Mouse (Mus musculus) layer of hippocampus, adult 9-11 months (tissue): ENCODE measurements around the gene Ptafr.
"Not testable (repeated sequence)": the region's sequence is repeated elsewhere in the genome, so short reads cannot be mapped to it uniquely, and the experiment has no call there.

ENCODE experiments used
- DNase-seq: peaks from one replicate; pipeline ENCODE4 v3.0.0; 2022

The Ptafr gene

DNA sequence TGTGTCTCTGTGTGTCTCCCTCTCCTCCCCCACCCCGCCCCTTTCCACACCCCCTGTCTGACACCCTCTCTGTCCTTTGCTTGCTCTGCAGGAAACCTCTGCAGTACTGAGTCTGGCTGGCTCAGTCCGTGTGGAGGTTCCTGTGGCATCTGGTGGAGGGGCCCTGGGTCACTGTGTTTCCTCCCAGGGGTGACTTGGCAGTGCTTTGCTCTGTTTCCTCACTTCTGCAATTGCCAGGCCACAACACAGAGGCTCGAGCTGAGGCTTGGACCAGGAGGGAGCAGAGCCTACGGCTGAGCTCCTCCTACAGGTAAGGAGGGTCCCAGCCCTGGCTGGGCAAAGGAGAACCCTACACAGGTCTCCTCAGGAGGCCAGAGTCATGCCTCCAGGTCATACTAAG, at the start of gene Ptafr:
TSS of gene Ptafr (plus strand) at position 103 of the 400 bp plus-strand sequence.
- peak; percentile 77 for DNase-seq

DNA sequence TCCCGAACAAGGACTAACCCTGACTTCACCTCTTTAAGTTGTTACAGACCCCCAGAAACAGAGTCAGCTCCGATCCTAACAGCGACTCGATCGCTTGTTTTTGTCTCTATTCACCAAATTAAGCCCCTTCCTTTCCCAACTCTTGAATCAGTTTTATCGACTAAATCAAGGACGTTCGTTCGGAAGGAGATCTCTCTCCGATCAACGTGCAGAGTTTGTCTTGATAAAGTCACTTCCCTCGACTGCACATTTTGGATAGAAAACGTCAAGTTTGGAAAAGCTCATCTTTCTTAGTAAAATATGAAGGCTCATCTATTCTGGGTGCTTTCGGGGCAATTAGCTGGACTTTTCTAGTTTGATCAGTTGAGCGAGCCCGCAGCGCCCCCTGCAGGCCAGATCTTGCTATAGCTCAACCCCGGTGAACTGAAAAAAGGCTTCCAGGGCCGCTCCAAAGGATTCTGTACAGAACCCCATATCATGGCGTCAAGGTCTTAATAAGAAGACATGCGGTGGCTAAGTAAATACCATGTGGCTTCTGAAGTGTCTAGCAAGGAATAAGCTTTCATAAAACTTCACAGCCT, 49.2 kb upstream of the Ptafr start:
- DNase-seq, result peak; percentile 60

DNA sequence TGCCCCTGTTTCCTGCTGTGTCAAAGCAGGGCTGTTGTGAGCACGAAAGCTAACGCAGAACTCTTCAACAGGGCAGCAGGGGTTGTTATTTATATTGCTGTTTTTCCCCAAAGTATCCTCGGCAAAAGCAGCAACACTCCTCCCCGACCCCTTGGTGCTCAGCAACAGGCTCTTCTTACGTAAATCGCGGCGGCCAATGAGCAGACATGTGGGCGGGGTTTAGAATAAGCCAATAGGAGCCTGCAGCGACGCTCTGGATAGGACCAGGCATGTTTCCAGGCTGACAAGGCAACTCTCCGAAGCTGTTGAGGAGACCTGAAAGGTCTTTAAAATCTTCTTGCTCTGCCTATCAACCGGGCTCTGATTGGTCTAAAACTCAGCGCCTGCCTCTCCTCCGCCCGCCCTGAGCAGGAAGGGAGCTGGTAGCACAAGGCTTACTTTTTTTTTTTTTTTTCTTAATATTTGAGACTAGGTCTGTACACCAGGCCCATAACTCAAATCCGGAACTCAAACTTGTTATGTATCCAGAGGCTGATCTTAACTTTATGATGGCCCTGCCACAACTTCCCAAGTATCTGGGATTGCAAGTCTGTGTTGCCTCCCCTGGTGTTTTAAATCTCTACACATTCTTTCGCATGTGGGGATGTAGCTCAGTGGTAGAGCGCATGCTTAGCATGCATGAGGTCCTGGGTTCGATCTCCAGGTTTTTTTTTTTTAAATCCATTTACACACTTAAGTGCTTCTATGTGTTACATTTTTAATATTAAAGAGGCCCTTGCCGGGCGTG, 48.3 kb upstream of the Ptafr start:
- DNase-seq, result peak; percentile 98

DNA sequence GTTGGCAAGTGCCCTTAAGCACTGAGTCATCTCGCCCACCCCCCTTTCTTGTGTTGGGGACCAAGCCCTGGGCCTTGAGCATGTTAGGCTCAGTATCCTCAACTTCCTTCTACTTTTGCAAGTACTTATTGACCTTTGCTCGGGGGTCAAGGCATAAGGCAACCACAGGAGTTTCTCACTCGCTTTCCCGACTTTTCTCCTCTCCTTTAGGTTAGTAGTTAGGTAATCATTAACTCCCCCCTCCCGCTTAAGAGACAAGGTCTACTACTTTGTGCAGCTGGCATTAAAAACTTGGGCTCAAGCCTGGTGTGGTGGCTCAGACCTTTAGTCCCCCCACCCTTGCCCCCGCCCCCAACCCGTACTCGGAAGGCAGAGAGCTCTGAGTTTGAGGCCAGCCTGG, 45.8 kb upstream of the Ptafr start:
- no peak for DNase-seq

DNA sequence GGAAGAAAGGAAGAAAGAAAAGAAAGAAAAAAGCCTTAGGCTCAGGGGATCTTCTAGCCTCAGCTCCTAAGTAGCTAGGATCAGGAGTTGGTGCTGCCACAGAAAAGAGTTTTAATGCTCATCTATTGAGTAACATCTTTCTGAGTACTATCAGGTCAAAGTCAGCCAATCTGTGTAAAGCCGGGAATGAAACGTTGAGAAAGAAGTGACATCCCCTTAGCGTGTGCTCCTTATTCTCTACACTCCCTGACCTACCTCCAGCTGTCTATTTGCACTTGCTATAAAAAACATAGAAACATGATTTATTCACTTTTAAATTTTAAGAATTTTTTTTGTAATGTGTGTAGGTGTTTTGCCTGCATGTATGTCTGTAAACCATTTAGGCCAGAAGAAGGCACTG, 44.7 kb upstream of the Ptafr start:
- DNase-seq, result no peak

DNA sequence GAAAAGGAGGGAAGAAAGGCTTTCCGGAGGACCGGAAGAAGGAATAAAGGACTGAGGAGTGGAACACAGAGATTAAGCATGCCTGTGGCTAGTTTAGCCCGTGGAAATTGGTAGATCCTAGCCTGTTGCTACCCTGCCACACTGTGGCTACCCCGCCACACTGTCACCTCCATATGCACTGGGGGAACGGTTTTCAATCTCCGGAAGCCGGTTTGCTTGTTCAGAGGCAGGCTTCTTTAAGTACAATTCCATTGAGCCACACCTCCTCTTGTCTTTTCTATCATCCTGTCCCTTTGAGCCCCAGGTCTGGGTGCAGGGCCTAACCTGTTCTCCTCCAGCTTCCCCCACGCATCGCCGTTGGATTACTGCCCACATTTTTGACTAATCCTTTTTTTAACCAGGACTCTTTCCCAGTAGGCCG, 39.5 kb upstream of the Ptafr start:
- no peak for DNase-seq

DNA sequence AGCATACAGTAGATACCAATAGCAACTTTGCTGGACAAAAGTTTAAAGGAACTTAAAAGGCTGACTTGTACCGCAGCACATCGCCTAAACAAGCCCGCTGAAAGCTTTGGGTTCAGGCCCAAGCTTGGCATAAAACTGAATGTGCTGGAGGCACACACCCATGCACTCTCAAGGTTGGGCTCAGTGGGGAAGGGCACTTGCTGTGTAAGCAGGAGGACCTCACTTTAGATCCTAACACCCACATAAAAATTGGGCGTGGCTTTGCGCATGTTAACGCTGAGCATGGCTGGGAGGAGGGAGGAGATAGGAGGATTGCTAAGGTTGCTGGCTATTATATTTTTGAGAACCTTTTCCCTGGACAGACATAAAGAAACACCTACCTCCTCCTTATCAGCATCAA, 39.1 kb upstream of the Ptafr start:
- no peak for DNase-seq

DNA sequence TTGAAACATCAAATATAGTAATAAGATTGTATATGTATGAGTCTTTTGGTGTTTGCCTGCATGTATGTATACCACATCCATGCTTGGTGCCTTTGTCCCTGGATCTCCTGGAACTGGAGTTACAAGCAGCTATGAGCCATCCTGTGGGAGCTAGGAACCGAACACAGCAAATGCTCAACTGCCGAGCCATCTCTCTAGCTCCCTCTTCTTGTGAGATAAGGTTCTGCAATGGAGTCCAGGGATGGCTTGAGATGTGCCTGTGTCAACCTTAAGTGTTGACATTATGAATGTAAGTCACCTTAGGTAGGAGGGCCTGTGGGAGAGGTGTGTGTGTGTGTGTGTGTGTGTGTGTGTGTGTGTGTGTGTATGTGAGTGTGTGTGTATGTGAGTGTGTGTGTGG, 37.2 kb upstream of the Ptafr start:
- no peak for DNase-seq

DNA sequence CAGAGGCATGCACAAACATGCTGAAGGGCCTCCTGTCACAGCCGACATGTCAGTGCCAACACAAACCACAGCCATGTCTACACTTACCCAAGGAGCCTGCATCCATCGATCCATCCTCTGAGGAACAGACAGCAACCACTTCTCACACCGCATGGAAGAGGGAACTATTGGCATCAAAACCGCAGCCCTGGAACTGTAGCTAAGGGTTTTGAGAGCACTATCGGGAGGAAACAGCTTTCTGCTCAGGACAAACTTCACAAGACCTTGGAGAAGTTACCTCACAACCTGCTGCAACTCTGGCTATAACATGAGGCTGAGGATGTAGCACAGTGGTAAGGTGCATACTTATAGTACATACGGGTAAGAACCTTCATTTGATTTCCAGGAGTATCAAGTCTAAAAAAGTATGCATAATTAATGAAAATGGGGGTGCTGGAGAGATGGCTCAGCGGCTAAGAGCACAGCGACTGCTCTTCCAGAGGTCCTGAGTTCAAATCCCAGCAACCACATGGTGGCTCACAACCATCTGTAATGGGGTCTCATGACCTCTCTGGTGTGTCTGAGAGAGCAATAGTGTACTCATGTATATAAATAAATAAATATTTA, 35.8 kb upstream of the Ptafr start:
- DNase-seq, result no peak

DNA sequence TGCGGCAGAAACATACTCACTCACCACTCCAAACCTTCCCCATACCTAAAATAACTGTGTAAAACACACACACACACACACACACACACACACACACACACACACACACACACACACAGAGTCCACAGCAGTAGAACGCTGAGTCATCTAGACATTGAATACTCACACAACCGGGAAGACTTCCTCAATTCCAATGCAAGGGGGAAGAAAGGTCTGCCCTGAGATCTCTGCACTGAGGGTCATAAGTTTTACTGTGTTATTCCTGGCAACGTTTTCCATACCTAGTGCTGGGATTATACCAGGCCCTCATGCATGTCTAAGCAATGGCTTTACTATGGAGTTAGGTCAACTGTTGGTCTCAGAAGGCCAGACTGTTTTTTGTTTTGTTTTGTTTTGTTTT, 34.5 kb upstream of the Ptafr start:
- no peak for DNase-seq

DNA sequence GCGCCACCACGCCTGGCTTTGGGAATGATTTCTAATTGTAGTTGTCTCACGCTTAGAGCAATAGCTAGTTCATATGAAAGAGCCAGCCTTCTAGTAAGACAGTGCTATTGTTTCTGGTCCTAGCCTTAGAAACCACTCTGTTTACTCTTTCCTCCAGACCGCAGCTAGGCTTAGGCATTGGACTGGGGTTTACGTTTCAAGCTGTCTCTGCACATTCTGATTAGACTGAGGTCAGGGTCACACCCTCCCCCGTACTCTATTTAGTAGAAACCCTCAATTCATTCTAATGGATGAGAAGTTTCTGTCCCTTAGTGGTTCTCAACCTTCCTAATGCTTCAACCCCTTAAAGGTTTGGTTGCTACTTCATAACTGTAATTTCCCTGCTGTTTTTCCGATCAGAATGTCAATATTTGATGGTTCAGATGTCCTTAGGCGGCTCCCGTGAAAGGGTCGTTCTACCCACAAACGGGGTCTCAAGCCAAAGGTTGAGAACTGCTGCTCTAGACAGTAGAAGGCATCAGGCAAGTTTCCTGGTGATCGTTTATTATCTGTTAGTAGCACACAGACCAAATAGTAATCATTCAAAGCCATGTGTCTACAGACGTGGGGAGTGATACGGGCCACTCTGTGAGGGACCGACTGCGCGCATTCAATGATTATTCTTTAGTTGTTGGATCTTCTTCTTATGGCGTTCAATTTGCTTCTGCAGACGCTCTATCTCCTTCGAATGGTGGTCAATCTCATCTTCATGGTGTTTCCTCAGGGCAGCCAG, 33.6 kb upstream of the Ptafr start:
- DNase-seq, result no peak

DNA sequence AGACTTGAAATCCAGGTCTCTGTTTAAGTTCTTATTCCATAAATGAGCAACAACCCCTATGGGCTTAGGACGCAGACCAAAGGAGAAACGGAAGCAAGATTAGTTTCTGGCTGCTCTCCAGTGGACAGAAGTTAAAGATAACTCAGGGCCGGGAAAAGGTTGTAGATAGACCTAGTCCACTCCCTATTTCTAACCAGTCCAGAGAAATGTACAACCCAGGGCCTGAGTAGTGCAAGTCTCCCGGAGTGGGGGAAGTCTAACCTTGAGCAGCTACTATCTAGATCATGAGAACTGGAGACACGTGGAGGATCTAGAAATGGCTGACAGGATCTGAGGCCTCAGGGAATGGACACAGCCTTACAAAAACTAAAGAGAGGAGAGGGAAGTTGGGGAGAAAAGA, 31.4 kb upstream of the Ptafr start:
- no peak for DNase-seq

DNA sequence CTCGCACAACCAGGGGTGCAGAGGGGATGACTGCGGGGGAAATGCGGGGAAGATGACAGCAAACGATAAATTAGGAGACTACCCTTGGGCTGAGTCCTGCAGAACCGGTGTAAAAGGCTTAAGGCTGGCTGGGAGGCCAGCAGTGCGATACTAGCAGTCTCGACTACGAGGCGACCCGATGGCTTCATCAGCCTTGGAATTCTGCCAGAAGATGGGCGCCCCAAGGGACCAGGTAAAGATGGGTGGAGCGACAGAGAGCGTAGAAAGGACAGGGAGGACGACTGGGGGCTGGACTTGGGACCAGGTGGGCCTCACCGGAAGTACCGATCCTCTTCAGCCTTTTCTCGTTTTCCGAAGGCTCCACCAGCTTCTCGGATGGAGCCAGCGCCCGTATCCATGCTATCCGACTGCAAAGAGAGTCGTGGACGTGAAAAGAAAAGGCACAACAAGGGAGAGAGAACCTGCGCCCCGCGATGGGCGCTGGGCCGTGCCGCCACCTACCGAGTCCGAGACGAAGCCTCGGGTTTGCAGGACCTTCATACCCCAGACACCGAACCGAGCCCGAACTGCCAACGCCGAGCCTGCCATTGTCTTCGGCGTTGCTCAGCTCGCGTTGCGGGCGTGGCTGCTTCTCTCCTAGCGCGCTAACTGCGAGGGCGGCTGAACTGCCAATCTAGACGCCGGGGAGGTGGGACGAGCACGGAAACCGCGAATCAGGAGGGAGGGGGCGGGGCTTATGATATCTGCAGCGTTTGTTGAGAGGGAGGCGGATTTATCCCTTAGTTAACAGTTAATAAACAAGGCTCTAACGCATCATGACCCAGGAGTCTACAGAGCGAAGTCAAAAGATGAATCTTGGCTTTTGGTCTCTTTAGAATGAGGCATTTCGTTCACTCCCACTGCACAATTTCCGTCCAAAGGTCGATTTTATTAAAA, 30.6 kb upstream of the Ptafr start, which contains the start of gene Atpif1:
TSS of gene Atpif1 (minus strand) at position 679 of the 936 bp plus-strand sequence.
- peak; percentile 92 for DNase-seq

DNA sequence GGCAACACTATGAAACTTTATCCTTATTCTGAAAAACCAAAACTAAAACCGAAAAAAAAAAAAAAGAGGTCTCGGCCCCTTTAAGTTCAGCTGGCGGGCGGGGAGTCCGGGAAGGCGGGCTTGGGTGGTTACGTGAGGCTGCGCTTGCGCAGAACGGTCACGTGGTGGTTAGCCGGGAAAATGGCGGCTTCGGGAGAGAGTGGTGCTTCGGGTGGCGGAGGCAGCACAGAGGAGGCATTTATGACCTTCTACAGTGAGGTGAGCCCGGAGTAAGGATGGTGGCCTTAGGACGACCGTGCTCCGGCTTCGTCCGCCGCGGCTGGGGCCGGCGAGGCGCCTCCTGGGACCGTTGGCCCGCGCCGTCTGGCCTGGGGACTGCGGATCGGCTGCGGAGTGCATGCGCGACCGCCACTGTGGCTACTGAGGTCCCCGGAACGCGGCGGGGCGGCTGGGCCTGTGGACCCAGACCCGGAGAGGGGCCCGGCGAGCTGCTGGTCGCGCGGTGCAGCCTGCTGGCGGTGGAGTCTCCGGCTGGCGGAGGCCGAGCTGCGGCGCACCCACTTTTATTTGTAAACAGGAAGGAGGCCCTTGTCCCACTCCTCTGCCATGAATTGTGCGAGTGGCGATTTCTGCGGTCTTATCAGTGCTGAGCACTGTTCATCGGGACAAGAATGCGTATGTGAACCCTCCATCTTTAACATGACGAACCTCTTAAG, 28.3 kb upstream of the Ptafr start, which contains the start of gene Dnajc8:
TSS of gene Dnajc8 (plus strand) at position 145 of the 716 bp plus-strand sequence.
- peak; percentile 92 for DNase-seq

DNA sequence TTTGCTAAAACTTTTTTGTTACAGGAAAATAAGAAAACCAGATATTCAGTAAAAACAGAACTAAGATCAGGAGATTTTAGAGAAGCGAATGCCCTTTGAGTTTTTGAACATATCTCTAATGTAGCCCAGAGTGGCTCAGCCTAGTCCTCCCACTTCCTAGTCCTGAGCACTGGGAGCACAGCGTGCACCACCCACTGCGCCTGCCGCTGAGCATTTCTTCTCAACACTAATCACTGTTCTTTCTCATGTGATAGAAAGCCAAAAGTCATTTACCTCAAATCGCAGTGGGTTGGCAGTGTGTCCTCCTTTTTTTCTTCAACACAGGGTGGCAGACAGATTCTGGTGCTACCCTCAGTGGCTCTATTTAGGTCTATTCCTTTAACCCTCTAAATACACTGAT, 24.4 kb upstream of the Ptafr start:
- no peak for DNase-seq

DNA sequence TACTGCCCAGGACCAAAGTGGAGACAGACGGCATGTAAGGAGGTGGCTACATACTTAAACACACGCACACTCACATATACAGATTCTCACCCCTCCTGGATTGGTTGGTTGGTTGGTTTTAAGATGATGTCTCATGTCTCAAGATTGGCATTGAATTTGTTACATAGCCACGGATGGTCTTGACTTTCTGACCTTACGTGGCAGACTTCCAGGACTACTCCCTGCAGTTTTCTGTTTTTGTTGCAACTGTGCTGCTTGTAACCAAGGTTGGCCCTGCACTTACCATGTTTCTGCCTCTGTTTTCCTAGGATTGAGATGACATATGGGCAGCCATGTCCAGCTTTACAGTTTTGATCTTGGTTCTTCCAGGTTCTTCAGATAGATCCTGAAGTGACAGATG, 22.5 kb upstream of the Ptafr start:
- DNase-seq, result no peak

DNA sequence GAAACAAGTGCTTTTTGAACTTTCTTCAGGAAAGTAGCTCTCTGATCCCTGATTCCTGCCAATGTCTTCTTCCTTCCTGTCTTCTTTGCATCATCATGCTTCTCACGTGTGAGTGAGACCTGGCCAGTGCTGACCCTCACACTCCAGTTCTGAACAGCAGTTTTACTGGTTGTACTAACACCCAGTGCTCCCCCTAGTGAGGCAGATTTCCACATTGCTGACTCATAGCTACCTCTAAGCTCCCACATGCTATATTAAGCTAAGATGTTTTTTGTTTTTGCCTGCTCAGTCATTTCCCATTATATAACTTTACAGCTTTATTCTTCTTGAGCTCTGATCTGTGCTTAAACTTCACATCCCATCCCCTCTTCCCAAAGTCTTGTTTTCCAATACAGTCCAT, 21.1 kb upstream of the Ptafr start:
- peak; percentile 48 for DNase-seq

DNA sequence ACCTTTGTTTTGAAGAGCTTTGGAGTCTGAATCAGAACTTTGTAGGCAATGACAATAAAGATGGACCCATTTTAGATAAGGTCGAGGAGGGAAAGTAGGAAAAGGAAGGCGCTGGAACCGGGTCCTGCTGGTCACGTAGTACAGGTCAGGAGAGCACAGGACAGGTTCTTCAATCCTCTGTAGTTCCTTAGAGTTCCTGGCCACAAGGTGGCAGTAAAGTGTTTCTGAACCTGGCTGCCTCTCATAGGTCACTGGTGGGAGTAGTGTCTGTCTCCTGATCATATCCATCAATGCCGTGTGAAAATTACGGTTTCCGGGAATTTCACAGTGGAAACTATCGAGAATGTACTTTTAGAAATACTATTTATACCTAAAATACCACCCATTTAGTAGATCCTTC, 18.0 kb upstream of the Ptafr start:
- peak; percentile 73 for DNase-seq

DNA sequence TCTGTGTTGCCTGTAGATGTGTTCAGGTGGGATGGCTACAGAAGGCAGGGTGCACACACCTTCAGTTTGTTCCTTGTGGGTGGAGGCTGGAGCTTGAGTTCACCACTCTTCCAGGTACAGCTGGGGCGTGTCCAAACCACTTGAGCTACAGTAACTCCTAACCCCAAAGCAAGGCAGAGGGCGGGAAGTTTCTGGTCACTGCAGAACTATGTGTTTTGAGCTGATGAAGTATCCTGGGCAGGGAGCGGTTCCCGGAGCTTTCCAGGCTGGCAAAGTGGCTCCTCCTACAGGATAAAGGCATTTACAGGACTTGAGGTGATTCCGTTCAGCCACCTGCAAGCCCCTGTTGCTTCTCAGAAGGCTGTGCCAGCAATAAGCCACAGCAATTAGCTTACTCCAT, 9.6 kb upstream of the Ptafr start:
- DNase-seq, result no peak

DNA sequence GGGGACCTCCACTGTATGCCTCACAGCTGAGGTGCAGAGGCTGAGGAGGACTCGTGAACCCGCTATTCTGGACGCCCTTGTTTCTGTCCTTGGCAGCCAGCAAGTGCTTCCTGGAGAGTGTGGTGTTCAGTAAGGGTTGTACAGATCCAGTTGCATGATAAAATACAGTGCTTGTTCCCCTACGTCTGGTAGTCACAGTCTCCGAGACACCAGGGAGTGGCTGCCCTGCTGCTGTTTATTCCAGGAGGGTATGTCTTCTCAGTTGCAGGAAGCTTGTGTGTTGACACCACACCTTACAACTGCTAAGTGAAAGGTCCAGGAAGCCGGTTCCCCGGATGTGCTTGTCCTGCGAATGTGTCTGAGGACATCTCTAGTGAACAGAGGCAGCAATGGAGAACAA, 9.2 kb upstream of the Ptafr start:
- DNase-seq, result no peak

DNA sequence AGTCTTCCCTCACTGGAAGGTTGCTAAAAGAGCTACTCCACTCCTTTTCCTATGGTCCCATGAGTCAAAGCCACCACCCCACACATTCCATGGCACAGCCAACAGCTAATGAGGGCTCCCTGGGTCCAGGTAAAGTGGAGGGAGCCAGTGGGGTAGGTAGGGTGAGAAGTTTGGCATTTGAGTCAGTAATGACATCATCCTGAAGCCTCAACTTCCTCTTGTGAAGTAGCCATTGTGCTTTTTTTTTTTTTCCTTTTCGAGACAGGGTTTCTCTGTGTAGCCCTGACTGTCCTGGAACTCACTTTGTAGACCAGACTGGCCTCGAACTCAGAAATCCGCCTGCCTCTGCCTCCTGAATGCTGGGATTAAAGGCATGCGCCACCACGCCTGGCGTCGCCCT, 8.3 kb upstream of the Ptafr start:
- not testable (repeated sequence) for DNase-seq

DNA sequence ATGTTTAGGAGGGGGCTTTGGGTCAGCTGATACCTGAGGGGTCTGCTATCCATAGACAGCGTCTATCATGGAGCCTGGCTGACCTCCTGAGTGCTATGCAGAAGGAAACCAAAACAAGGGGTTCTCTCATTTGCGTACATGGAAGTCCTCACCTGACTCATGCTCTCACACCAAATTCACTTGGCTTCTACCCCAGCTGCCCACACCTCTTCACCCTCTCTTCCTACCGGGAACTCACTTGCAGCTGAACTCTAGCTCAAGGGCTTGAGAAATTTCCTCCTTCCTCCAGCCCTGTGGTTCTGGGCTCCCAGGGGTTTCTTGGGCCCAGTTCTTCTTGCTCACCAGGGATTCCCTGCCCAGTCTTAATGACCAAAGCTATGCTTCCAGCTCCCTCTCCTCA, 606 bp upstream of the Ptafr start:
- no peak for DNase-seq
